Mouse (Mus musculus): ENCODE measurements around the gene Astn1.

Gene Astn1

DNA sequence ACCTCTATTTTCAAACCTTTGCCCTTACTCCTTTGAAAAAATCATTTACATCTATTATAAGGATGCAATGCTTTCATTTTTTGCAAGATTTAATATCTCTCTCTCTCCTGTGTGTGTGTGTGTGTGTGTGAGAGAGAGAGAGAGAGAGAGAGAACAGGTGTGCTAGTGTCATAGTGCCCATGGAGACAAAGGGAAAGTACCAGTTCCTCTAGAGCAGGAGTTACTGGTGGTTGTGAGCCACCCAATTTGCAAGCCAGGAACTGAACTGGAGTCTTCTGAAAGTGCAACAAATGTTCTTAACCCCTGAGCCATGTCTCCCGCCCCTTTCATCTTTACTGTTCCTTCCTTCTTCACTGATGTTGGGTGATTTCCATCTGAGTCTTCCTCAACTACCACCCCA lies 253.1 kb downstream of the Astn1 start:
- no peak for DNase-seq (ENCODE audit: low spot score in 2 of 2)

- DNase-seq (ENCODE audit: low spot score in 2 of 2) = no peak
These were observed 255.9 kb downstream of the Astn1 start for GRCm38 (mm10) chr1:158617943-158618342.

GRCm38 (mm10) chr1:158632935-158633334 lies 270.9 kb downstream of the Astn1 start:
- DNase-seq (ENCODE audit: low spot score in 2 of 2) = no peak

GRCm38 (mm10) chr1:158633441-158633840 lies 271.4 kb downstream of the Astn1 start:
- no peak for DNase-seq (ENCODE audit: low spot score in 2 of 2)

DNA sequence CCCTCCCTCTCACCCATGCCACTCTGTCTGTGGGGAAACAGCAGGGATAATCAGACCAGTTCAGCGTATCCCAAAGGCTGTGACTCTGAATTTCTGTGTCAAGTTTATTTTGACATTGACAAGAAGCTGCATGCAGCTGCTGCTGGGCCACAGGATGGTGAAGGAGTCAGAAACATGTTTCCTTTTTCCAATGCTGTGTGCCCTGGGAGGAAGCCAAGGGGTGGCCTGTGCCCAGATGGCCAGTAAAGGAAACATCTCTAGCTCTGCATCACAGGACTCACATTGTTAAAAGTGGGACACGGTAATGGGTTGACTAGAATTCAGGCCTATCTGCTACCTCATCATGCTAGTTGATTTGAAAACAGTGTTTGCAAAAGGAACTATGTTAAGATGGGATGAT lies 279.2 kb downstream of the Astn1 start:
- no peak for DNase-seq (ENCODE audit: low spot score in 2 of 2)

GRCm38 (mm10) chr1:158642247-158642646 lies 280.2 kb downstream of the Astn1 start:
- no peak for DNase-seq (ENCODE audit: low spot score in 2 of 2)

DNA sequence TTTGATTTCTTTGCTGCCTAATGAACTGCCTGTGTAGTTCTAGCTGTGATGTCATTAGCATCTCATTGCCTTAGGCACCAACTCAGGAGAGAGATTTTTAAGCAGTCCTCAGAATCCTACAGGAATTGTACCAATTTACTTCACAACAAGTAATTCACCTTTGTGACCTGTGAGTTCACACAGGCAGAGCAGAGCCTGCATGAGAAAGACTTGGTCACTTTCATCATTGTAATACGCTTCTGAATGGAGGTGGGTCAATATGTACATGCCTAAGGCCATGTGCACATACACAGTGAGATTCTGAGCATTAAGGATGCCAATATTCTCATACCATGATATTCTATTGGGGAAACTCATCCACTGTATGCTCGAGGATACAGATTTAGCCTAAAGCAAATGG lies 290.7 kb downstream of the Astn1 start:
- DNase-seq (ENCODE audit: low spot score in 2 of 2) = no peak

DNA sequence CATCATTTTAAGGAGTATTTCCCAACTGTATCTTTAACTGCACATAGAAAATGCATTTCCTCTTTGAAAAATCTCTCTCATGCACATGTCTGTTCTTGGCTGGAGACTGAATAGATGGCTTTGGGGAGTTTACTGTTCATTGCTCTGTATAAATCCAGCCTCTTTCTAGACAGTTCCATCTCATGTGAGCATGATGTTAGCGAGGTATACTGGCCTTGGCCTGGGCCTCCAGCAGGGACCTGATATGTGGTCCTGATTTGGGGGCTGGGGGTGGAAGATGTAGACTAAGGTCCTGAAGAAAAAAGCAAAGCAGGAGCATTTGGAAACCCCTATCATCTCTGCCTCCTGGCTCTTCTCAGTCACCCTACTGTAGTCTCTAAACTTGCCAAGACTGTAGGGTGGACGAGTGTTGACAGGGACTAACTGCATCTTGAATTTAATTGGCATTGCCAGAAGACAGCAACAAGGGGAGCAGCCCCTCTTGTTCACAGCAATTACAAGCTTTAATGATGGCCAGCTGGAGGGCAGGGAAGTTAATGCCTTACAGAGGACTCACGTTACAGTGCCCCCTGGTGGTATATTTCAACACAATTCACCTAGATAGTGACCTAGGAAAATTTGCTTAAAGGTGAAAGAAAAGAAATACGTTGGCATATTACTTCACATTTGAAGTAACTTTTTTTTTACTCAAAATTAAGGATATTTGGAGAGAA lies 291.9 kb downstream of the Astn1 start:
- no peak for DNase-seq (ENCODE audit: low spot score in 2 of 2)

DNA sequence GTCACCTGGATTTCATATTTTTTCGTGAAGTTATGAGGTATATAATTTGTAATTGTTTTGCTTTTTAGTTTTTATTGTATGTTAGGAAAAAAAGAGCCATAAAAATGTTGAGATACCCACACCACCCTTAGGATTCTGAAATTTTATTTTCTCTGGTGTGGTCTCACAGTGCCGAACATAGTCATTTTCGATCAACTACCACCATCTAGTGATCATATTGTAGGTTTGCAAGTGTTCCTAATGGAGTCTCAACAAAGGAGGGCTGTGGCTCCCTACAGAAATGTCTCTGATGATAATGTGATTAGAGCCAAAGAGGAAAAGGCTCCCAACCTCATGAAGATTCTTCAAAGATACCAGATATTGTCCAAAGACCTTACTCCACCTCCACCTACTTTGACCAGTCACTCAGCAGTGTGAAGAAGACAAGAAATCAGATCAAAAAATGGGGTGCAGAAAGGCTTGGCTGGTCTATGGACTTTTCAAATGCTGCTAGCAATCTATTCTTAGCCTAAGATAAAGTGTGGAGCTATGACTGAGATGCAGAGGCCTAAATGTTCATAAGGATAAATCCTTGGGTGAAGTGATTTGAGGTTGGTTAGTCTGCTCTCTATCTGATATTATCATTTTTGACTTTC lies 292.6 kb downstream of the Astn1 start:
- no peak for DNase-seq (ENCODE audit: low spot score in 2 of 2)

DNA sequence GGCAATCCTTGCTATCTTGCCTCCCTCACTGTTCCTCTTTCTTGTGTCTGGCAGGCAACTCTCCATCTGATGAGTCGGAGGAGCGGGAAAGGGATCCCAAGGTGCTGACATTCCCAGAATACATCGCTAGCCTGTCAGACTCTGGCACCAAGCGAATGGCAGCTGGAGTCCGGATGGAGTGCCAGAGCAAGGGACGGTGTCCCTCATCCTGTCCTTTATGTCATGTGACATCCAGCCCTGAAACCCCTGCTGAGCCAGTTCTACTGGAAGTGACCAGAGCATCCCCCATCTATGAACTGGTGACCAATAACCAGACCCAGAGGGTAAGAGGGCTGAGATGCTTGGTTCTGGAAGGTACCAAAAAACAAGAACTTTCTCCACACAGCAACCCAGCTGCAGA lies 294.9 kb downstream of the Astn1 start:
- DNase-seq (ENCODE audit: low spot score in 2 of 2) = no peak

GRCm38 (mm10) chr1:158666001-158666400 lies 303.9 kb downstream of the Astn1 start:
- no peak for DNase-seq (ENCODE audit: low spot score in 2 of 2)

- peak; percentile 17 to 22 for DNase-seq (ENCODE audit: low spot score in 2 of 2)
These were observed 308.0 kb downstream of the Astn1 start for GRCm38 (mm10) chr1:158669971-158670592.

GRCm38 (mm10) chr1:158687726-158688125 lies 325.7 kb downstream of the Astn1 start:
- DNase-seq (ENCODE audit: low spot score in 2 of 2) = no peak

DNA sequence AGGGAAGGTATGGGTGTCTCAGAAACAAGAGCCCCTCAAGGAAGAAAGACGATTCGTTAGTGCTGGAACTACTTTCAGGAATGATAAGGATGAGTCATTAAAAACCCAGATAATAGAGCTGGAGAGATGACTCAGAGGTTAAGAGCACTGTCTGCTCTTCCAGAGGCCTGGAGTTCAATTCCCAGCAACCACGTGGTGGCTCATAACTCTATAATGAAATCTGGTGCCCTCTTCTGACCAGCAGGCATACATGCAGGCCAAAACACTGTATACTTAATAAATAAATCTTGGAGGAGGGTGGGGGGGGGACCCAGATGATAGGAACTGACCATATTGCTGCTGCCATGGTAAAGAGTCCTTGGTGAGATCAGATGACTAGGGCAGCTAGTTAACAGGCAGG lies 335.4 kb downstream of the Astn1 start:
- no peak for DNase-seq (ENCODE audit: low spot score in 2 of 2)

GRCm38 (mm10) chr1:158697859-158698569 lies 335.9 kb downstream of the Astn1 start:
- DNase-seq (ENCODE audit: low spot score in 2 of 2) = no peak

GRCm38 (mm10) chr1:158699276-158699675 lies 337.2 kb downstream of the Astn1 start:
- DNase-seq (ENCODE audit: low spot score in 2 of 2) = no peak

GRCm38 (mm10) chr1:158700147-158700546 lies 338.1 kb downstream of the Astn1 start:
- DNase-seq (ENCODE audit: low spot score in 2 of 2) = no peak

- DNase-seq (ENCODE audit: low spot score in 2 of 2) = no peak
These were observed 339.3 kb downstream of the Astn1 start for GRCm38 (mm10) chr1:158701336-158701735.

- peak; percentile 8 for DNase-seq (ENCODE audit: low spot score in 2 of 2)
These were observed 351.4 kb downstream of the Astn1 start for GRCm38 (mm10) chr1:158713301-158714095.

DNA sequence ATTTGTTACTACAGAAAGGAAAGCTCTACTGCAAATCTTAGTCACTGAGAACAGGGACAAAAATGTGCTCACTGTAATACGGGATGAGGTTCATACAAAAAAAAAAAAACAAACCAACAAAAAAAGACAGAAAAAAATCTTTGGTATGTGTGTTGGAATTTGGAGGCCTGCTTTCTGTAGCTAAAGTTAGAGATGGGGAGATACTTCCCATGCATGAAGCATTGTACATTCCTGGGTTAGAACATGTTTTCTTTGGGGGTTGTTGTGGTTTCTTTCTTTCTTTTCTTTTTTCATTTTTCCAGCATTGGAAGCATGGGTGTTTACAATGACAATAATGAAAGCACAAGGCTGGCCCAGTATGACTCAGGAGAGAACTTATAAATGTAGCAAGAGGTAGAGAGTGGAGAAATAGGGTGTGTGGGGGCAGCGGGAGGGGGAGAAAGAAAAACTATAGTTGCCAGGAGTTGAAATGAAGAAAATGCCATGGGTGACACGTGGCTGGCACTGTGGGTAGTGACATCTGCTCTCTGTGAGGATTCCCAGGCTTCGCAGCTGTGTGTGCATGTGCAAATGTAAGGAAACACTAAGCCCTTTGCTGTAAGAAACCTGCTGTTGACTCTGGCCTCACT lies 370.9 kb downstream of the Astn1 start:
- no peak for DNase-seq (ENCODE audit: low spot score in 2 of 2)
